ENCODE assay signal across 9 mouse cellular contexts in genomic region chr11:61514953-61515352, GRCm38 (mm10). TPM values are rescaled to one million over a fixed set of nuclear protein-coding genes. Genes with fewer than 3 reads are reported as not detected.
A peak's percentile ranks its signal among the peaks of the same experiment; 100 is the strongest.
DNase-seq lines count a peak whose midpoint lies in the region; ATAC-seq and TF ChIP-seq lines count a peak whose summit lies in the region.
"Had no signal": no experiment of that assay in that cellular context is flagged by ENCODE, and none has a peak within 500 bp of the region (broad histone marks: within the 10 kb centered on the region; RNA-seq: fewer than 3 reads in every experiment).

No protein-coding gene starts in this region.

- H3K27ac ChIP-seq in forebrain, embryonic 10.5 days, result no peak overlapping the region
- no peak overlapping the region for H3K27ac ChIP-seq in forebrain, embryonic 13.5 days
- H3K27ac ChIP-seq in liver, adult 2 months (replicated peaks; ENCODE audit: insufficient read depth, low read depth, low read length), result no peak overlapping the region
- no peak overlapping the region for H3K27ac ChIP-seq in liver, embryonic 12.5 days
- no peak overlapping the region for H3K27ac ChIP-seq in limb, embryonic 10.5 days
- H3K27ac ChIP-seq: hindbrain, embryonic 15.5 days had no signal

- peak; percentile 8; the same call in 1 of the 2 replicates for TF ChIP-seq CTCF in liver, adult 2 months (IDR thresholded peaks at IDR 0.05; ENCODE audit: low read depth, low read length)

- no peak overlapping the region for H3K4me2 ChIP-seq in forebrain, embryonic 13.5 days
- H3K4me2 ChIP-seq in liver, embryonic 12.5 days, result no peak overlapping the region
- H3K4me2 ChIP-seq: hindbrain, embryonic 15.5 days had no signal

- ATAC-seq in forebrain, embryonic 13.5 days, result no peak
- no peak for ATAC-seq in liver, embryonic 12.5 days

- no peaks in the 10 kb centered on the region for H3K79me2 ChIP-seq in liver, adult 2 months (ENCODE audit: control insufficient read depth, insufficient read depth, low read length)

- no peak for TF ChIP-seq POLR2A in liver, adult 2 months (IDR thresholded peaks at IDR 0.05; ENCODE audit: extremely low read depth, insufficient read depth, low read length)

- H3K9ac ChIP-seq in forebrain, embryonic 13.5 days, result no peak overlapping the region
- H3K9ac ChIP-seq in liver, adult 2 months (ENCODE audit: low read depth, low read length), result no peak overlapping the region
- no peak overlapping the region for H3K9ac ChIP-seq in liver, embryonic 12.5 days
- H3K9ac ChIP-seq: hindbrain, embryonic 15.5 days had no signal

- no peaks in the 10 kb centered on the region for H3K9me3 ChIP-seq in forebrain, embryonic 10.5 days
- H3K9me3 ChIP-seq in forebrain, embryonic 13.5 days (replicated peaks), result no peaks in the 10 kb centered on the region
- H3K9me3 ChIP-seq in liver, embryonic 12.5 days (replicated peaks), result no peaks in the 10 kb centered on the region
- H3K9me3 ChIP-seq in limb, embryonic 10.5 days (replicated peaks), result no peaks in the 10 kb centered on the region
- H3K9me3 ChIP-seq: hindbrain, embryonic 15.5 days had no signal

- no peaks in the 10 kb centered on the region for H3K27me3 ChIP-seq in forebrain, embryonic 10.5 days (ENCODE audit: poor library complexity, severe bottlenecking)
- no peaks in the 10 kb centered on the region for H3K27me3 ChIP-seq in forebrain, embryonic 13.5 days
- no peaks in the 10 kb centered on the region for H3K27me3 ChIP-seq in liver, adult 2 months (ENCODE audit: control insufficient read depth, insufficient read depth, low read length)
- H3K27me3 ChIP-seq in liver, embryonic 12.5 days (replicated peaks), result no peaks in the 10 kb centered on the region
- no peaks in the 10 kb centered on the region for H3K27me3 ChIP-seq in limb, embryonic 10.5 days (ENCODE audit: low read depth, poor library complexity, severe bottlenecking)
- H3K27me3 ChIP-seq: hindbrain, embryonic 15.5 days had no signal

- whole genome bisulfite sequencing in forebrain, embryonic 10.5 days, result 35% methylated on average over 3 of the region's 3 CpGs
- WGBS in forebrain, embryonic 13.5 days, result 37% methylated on average over 3 of the region's 3 CpGs
- WGBS in liver, adult 2 months, result 77% methylated on average over 3 of the region's 3 CpGs
- 32% methylated on average over 3 of the region's 3 CpGs for WGBS in liver, embryonic 12.5 days (ENCODE audit: insufficient replicate concordance)
- WGBS in limb, embryonic 10.5 days, result 36% methylated on average over 3 of the region's 3 CpGs

- peaks cover 86% of the 10 kb centered on the region for H3K36me3 ChIP-seq in forebrain, embryonic 10.5 days (replicated peaks)
- peaks cover 74% of the 10 kb centered on the region for H3K36me3 ChIP-seq in forebrain, embryonic 13.5 days (ENCODE audit: poor library complexity, severe bottlenecking)
- H3K36me3 ChIP-seq in liver, adult 2 months (ENCODE audit: control insufficient read depth, insufficient read depth, low read length), result no peaks in the 10 kb centered on the region
- H3K36me3 ChIP-seq in liver, embryonic 12.5 days, result peaks cover 9% of the 10 kb centered on the region; the same call in 1 of the 2 replicates
- peaks cover 64% of the 10 kb centered on the region for H3K36me3 ChIP-seq in limb, embryonic 10.5 days

- peak; percentile 33 for DNase-seq in forebrain, embryonic 10.5 days (ENCODE audit: extremely low spot score, low spot score)
- peak; percentile 10 for DNase-seq in liver, adult 2 months (ENCODE audit: extremely low read depth, low read depth, low spot score)
- peak; percentile 45 for DNase-seq in cerebellum, adult 9-11 months
- peak; percentile 48 for DNase-seq in limb, embryonic 10.5 days (ENCODE audit: low spot score)
- peak; percentile 13 to 19 for DNase-seq in thymus, postnatal 36 days
- no peak for DNase-seq in T-cell, adult 2 months (ENCODE audit: low spot score)

- H3K4me1 ChIP-seq in forebrain, embryonic 10.5 days, result no peaks in the 10 kb centered on the region; the same call in 1 of the 2 replicates
- H3K4me1 ChIP-seq in forebrain, embryonic 13.5 days, result no peaks in the 10 kb centered on the region
- no peaks in the 10 kb centered on the region; the same call in 1 of the 2 replicates for H3K4me1 ChIP-seq in liver, adult 2 months (ENCODE audit: control insufficient read depth, insufficient read depth, low read length)
- H3K4me1 ChIP-seq in liver, embryonic 12.5 days, result no peaks in the 10 kb centered on the region
- no peaks in the 10 kb centered on the region for H3K4me1 ChIP-seq in limb, embryonic 10.5 days
- H3K4me1 ChIP-seq: hindbrain, embryonic 15.5 days had no signal

- H3K4me3 ChIP-seq in forebrain, embryonic 10.5 days, result no peak overlapping the region
- H3K4me3 ChIP-seq in forebrain, embryonic 13.5 days, result no peak overlapping the region
- no peak overlapping the region for H3K4me3 ChIP-seq in liver, adult 2 months (ENCODE audit: insufficient read depth, low read depth, low read length)
- no peak overlapping the region for H3K4me3 ChIP-seq in liver, embryonic 12.5 days
- no peak overlapping the region for H3K4me3 ChIP-seq in limb, embryonic 10.5 days
- H3K4me3 ChIP-seq: hindbrain, embryonic 15.5 days had no signal

RNA-seq across cellular contexts. Expression of gene B9d1, which starts 10.0 kb away (rescaled TPM):
- polyA plus RNA-seq in forebrain, embryonic 10.5 days (2016; fragmentation: Nextera tagmentation; extraction: Ambion mirVana), result 53.0 and 53.3 TPM in 2 replicates
- 43.4 and 48.2 TPM in 2 replicates for polyA plus RNA-seq in forebrain, embryonic 13.5 days (2015; fragmentation: Nextera tagmentation; extraction: Ambion mirVana)
- total RNA-seq in liver, adult 2 months (2014; rRNA removed), result 1.1 and 1.7 TPM in 2 replicates
- 1.7 and 2.2 TPM in 2 replicates for polyA plus RNA-seq in liver, adult 2 months (2012; rRNA removed)
- 4.8 TPM in 2 replicates for polyA plus RNA-seq in liver, embryonic 12.5 days (2016; fragmentation: Nextera tagmentation; extraction: Ambion mirVana)
- 45.3 and 46.7 TPM in 2 replicates for polyA plus RNA-seq in limb, embryonic 10.5 days (2016; fragmentation: Nextera tagmentation; extraction: Ambion mirVana)

RNA-seq across cellular contexts. Expression of gene Mapk7, which starts 20.7 kb away (rescaled TPM):
- 82.8 and 84.4 TPM in 2 replicates for polyA plus RNA-seq in forebrain, embryonic 10.5 days (2016; fragmentation: Nextera tagmentation; extraction: Ambion mirVana)
- polyA plus RNA-seq in forebrain, embryonic 13.5 days (2015; fragmentation: Nextera tagmentation; extraction: Ambion mirVana), result 91.2 and 96.8 TPM in 2 replicates
- 1.2 and 1.4 TPM in 2 replicates for total RNA-seq in liver, adult 2 months (2014; rRNA removed)
- polyA plus RNA-seq in liver, adult 2 months (2012; rRNA removed), result 1.7 and 4.7 TPM in 2 replicates
- 12.9 and 14.8 TPM in 2 replicates for polyA plus RNA-seq in liver, embryonic 12.5 days (2016; fragmentation: Nextera tagmentation; extraction: Ambion mirVana)
- 87.2 and 94.7 TPM in 2 replicates for polyA plus RNA-seq in limb, embryonic 10.5 days (2016; fragmentation: Nextera tagmentation; extraction: Ambion mirVana)

RNA-seq across cellular contexts. Expression of gene Mfap4, which starts 29.7 kb away (rescaled TPM):
- 50.9 and 53.9 TPM in 2 replicates for polyA plus RNA-seq in forebrain, embryonic 10.5 days (2016; fragmentation: Nextera tagmentation; extraction: Ambion mirVana)
- 56.9 and 57.1 TPM in 2 replicates for polyA plus RNA-seq in forebrain, embryonic 13.5 days (2015; fragmentation: Nextera tagmentation; extraction: Ambion mirVana)
- 0.28 and 0.81 TPM in 2 replicates for total RNA-seq in liver, adult 2 months (2014; rRNA removed)
- polyA plus RNA-seq in liver, adult 2 months (2012; rRNA removed), result 4.2 and 6.5 TPM in 2 replicates
- 11.0 and 16.3 TPM in 2 replicates for polyA plus RNA-seq in liver, embryonic 12.5 days (2016; fragmentation: Nextera tagmentation; extraction: Ambion mirVana)
- polyA plus RNA-seq in limb, embryonic 10.5 days (2016; fragmentation: Nextera tagmentation; extraction: Ambion mirVana), result 124 and 208 TPM in 2 replicates
